Mouse (Mus musculus): ENCODE measurements around the gene Kcnk7. TPM values are rescaled to one million over a fixed set of nuclear protein-coding genes. Genes with fewer than 3 reads are reported as not detected.

Gene Kcnk7
- polyA plus RNA-seq, 1 experiment from 2014 or later, result 0.17 TPM

Small RNA genes within 50 kb of the gene (microRNA-seq; reads per million reads assigned to microRNA genes)
- not detected for gene Mir6987

Other genes starting within 250 kb of the Kcnk7 start
- 10.5 and 13.0 TPM in 2 replicates for gene Ccdc85b, start 246.5 kb upstream of the Kcnk7 start, polyA plus RNA-seq (2016; fragmentation: Nextera tagmentation; extraction: Ambion mirVana)
- gene Fibp, start 243.8 kb upstream of the Kcnk7 start, polyA plus RNA-seq (2016; fragmentation: Nextera tagmentation; extraction: Ambion mirVana), result 81.9 and 85.4 TPM in 2 replicates
- 1.3 and 1.7 TPM in 2 replicates for gene Ctsw, start 235.9 kb upstream of the Kcnk7 start, polyA plus RNA-seq (2016; fragmentation: Nextera tagmentation; extraction: Ambion mirVana)
- gene Efemp2, start 230.4 kb upstream of the Kcnk7 start, polyA plus RNA-seq (2016; fragmentation: Nextera tagmentation; extraction: Ambion mirVana), result 70.3 and 70.6 TPM in 2 replicates
- 33.2 and 37.6 TPM in 2 replicates for gene Mus81, start 216.0 kb upstream of the Kcnk7 start, polyA plus RNA-seq (2016; fragmentation: Nextera tagmentation; extraction: Ambion mirVana)
- 1,913 and 1,997 TPM in 2 replicates for gene Cfl1, start 213.9 kb upstream of the Kcnk7 start, polyA plus RNA-seq (2016; fragmentation: Nextera tagmentation; extraction: Ambion mirVana)
- gene 1700020D05Rik, start 200.6 kb upstream of the Kcnk7 start, polyA plus RNA-seq (2016; fragmentation: Nextera tagmentation; extraction: Ambion mirVana), result 0.23 and 0.24 TPM in 2 replicates
- gene Snx32, start 193.8 kb upstream of the Kcnk7 start, polyA plus RNA-seq (2016; fragmentation: Nextera tagmentation; extraction: Ambion mirVana), result 16.3 and 16.9 TPM in 2 replicates
- not detected in 2 replicates for gene Ovol1, start 143.7 kb upstream of the Kcnk7 start, polyA plus RNA-seq (2016; fragmentation: Nextera tagmentation; extraction: Ambion mirVana)
- 2.2 and 2.5 TPM in 2 replicates for gene Ap5b1, start 136.3 kb upstream of the Kcnk7 start, polyA plus RNA-seq (2016; fragmentation: Nextera tagmentation; extraction: Ambion mirVana)
- 102 and 110 TPM in 2 replicates for gene Rnaseh2c, start 102.5 kb upstream of the Kcnk7 start, polyA plus RNA-seq (2016; fragmentation: Nextera tagmentation; extraction: Ambion mirVana)
- gene Kat5, start 94.1 kb upstream of the Kcnk7 start, polyA plus RNA-seq (2016; fragmentation: Nextera tagmentation; extraction: Ambion mirVana), result 31.5 and 36.1 TPM in 2 replicates
- gene Rela, start 66.9 kb upstream of the Kcnk7 start, polyA plus RNA-seq (2016; fragmentation: Nextera tagmentation; extraction: Ambion mirVana), result 41.3 and 42.5 TPM in 2 replicates
- 25.5 and 28.1 TPM in 2 replicates for gene Sipa1, start 40.7 kb upstream of the Kcnk7 start, polyA plus RNA-seq (2016; fragmentation: Nextera tagmentation; extraction: Ambion mirVana)
- gene Map3k11, start 15.6 kb upstream of the Kcnk7 start, polyA plus RNA-seq (2016; fragmentation: Nextera tagmentation; extraction: Ambion mirVana), result 30.6 and 32.8 TPM in 2 replicates
- gene Pcnx3, start 15.5 kb upstream of the Kcnk7 start, polyA plus RNA-seq (2016; fragmentation: Nextera tagmentation; extraction: Ambion mirVana), result 22.0 and 22.3 TPM in 2 replicates
- 121 and 123 TPM in 2 replicates for gene Ehbp1l1, start 21.9 kb downstream of the Kcnk7 start, polyA plus RNA-seq (2016; fragmentation: Nextera tagmentation; extraction: Ambion mirVana)
- 78.9 and 81.3 TPM in 2 replicates for gene Fam89b, start 25.3 kb downstream of the Kcnk7 start, polyA plus RNA-seq (2016; fragmentation: Nextera tagmentation; extraction: Ambion mirVana)
- 24.3 and 27.7 TPM in 2 replicates for gene Ltbp3, start 36.5 kb downstream of the Kcnk7 start, polyA plus RNA-seq (2016; fragmentation: Nextera tagmentation; extraction: Ambion mirVana)
- 68.1 and 68.9 TPM in 2 replicates for gene Scyl1, start 67.1 kb downstream of the Kcnk7 start, polyA plus RNA-seq (2016; fragmentation: Nextera tagmentation; extraction: Ambion mirVana)
- 33.7 and 34.2 TPM in 2 replicates for gene Frmd8, start 170.9 kb downstream of the Kcnk7 start, polyA plus RNA-seq (2016; fragmentation: Nextera tagmentation; extraction: Ambion mirVana)
- 3.5 and 3.9 TPM in 2 replicates for gene Slc25a45, start 173.4 kb downstream of the Kcnk7 start, polyA plus RNA-seq (2016; fragmentation: Nextera tagmentation; extraction: Ambion mirVana)
- 1.5 and 1.9 TPM in 2 replicates for gene Tigd3, start 189.8 kb downstream of the Kcnk7 start, polyA plus RNA-seq (2016; fragmentation: Nextera tagmentation; extraction: Ambion mirVana)
- 111 and 118 TPM in 2 replicates for gene Dpf2, start 208.6 kb downstream of the Kcnk7 start, polyA plus RNA-seq (2016; fragmentation: Nextera tagmentation; extraction: Ambion mirVana)
- gene Cdc42ep2, start 220.4 kb downstream of the Kcnk7 start, polyA plus RNA-seq (2016; fragmentation: Nextera tagmentation; extraction: Ambion mirVana), result 6.5 and 7.3 TPM in 2 replicates

Measured in heart, embryonic 12.5 days (tissue).